Mouse (Mus musculus): ENCODE data around the gene AW146154. TPM values are rescaled to one million over a fixed set of nuclear protein-coding genes. Genes with fewer than 3 reads are reported as not detected.

AW146154 gene
- polyA plus RNA-seq (2017; shearing (Covaris generic)) = 10 to 100 TPM; 11.0 to 16.2 TPM

GRCm38 (mm10) chr7:41499389-41500049, at the start of gene AW146154, which contains the start of gene Gm20449:
TSS of gene AW146154 (minus strand) at chr7:41499890.
TSS of gene Gm20449 (minus strand) at chr7:41499417.

GRCm38 (mm10) chr7:41448596-41448995, 51.1 kb downstream of the AW146154 start, which contains the start of gene Vmn2r57:
TSS of gene Vmn2r57 (minus strand) at chr7:41448696.

Other genes starting within 250 kb of the AW146154 start
- gene AI987944, start 106.5 kb downstream of the AW146154 start, polyA plus RNA-seq (2017; shearing (Covaris generic)) = 10 to 100 TPM; 34.8 to 35.4 TPM
- under 1 TPM; 0.04 to 0.21 TPM for gene Vmn2r57, start 51.2 kb downstream of the AW146154 start, polyA plus RNA-seq (2017; shearing (Covaris generic))
- under 1 TPM in 1 of 2 experiments, not detected in 1; 0.10 TPM for gene Gm20449, start 473 bp downstream of the AW146154 start, polyA plus RNA-seq (2017; shearing (Covaris generic))
- under 1 TPM in 1 of 2 experiments, not detected in 1; 0.13 TPM for gene Gm6871, start 73.8 kb upstream of the AW146154 start, polyA plus RNA-seq (2017; shearing (Covaris generic))
- gene 2610021A01Rik, start 99.3 kb upstream of the AW146154 start, polyA plus RNA-seq (2017; shearing (Covaris generic)) = 10 to 100 TPM; 16.0 to 25.0 TPM
- gene Zfp788, start 133.3 kb upstream of the AW146154 start, polyA plus RNA-seq (2017; shearing (Covaris generic)) = 10 to 100 TPM; 12.4 to 13.3 TPM

Measured in inflammation-experienced regulatory T-cells (primary cell).